Mouse (Mus musculus) ovary, adult 2 months (tissue): ENCODE measurements around the gene Adarb1. TPM values are rescaled to one million over a fixed set of nuclear protein-coding genes. Genes with fewer than 3 reads are reported as not detected.

Experiments
- polyA plus RNA-seq: library from polyadenylated mRNA; depleted of rRNA; stranded (reverse); fragments of >200 nt; gene quantifications from 2 replicates; pipeline ENCODE4 v1.2.3, GENCODE M21; 2012; rRNA removed

Gene Adarb1
- 23.6 and 24.6 TPM in 2 replicates for polyA plus RNA-seq

GRCm38 (mm10) chr10:77418138-77418537, at the start of gene Adarb1:
Adarb1 (minus strand) TSS chr10:77418270.

GRCm38 (mm10) chr10:77258704-77259621, 159.1 kb downstream of the Adarb1 start, which contains the start of gene Pofut2:
Pofut2 (plus strand) TSS chr10:77259218.

Other genes starting within 250 kb of the Adarb1 start
- 137 and 141 TPM in 2 replicates for gene Pofut2, start 159.1 kb downstream of the Adarb1 start, polyA plus RNA-seq
- 36.3 and 39.4 TPM in 2 replicates for gene Fam207a, start 97.5 kb upstream of the Adarb1 start, polyA plus RNA-seq
- 11.3 and 12.6 TPM in 2 replicates for gene Itgb2, start 112.0 kb upstream of the Adarb1 start, polyA plus RNA-seq
- 150 and 206 TPM in 2 replicates for gene Pttg1ip, start 163.4 kb upstream of the Adarb1 start, polyA plus RNA-seq
- gene Sumo3, start 187.8 kb upstream of the Adarb1 start, polyA plus RNA-seq = 416 and 428 TPM in 2 replicates
- gene Gm49325, start 187.9 kb upstream of the Adarb1 start, polyA plus RNA-seq = not detected in 2 replicates
- 43.5 and 49.7 TPM in 2 replicates for gene Ube2g2, start 204.0 kb upstream of the Adarb1 start, polyA plus RNA-seq